Mouse (Mus musculus) C2C12 (cell line): ENCODE results near the gene Trim30b. TPM values are rescaled to one million over a fixed set of nuclear protein-coding genes. Genes with fewer than 3 reads are reported as not detected.
"Not testable (repeated sequence)": the region's sequence is repeated elsewhere in the genome, so short reads cannot be mapped to it uniquely, and the experiment has no call there.

Experiments
- H3K27me3 ChIP-seq: one replicate; pipeline ENCODE4 v1.6.1; 2011; ENCODE audit not compliant: control insufficient read depth, insufficient read depth, insufficient read length
- H3K36me3 ChIP-seq: one replicate; pipeline ENCODE4 v1.6.1; 2011; ENCODE audit not compliant: control insufficient read depth, insufficient read depth
- H3K4me3 ChIP-seq: one replicate; pipeline ENCODE4 v1.5.1; 2011; ENCODE audit warnings: mild to moderate bottlenecking, control low read depth; ENCODE audit not compliant: poor library complexity, insufficient read depth, severe bottlenecking
- H3K79me2 ChIP-seq: one replicate; pipeline ENCODE4 v1.6.1; 2011; ENCODE audit not compliant: control insufficient read depth, insufficient read depth
- H3K79me3 ChIP-seq: one replicate; pipeline ENCODE4 v1.6.1; 2011; ENCODE audit warnings: low read depth, control low read depth
- H3ac ChIP-seq: one replicate; pipeline ENCODE3; 2011; ENCODE audit warnings: low read depth; ENCODE audit not compliant: control insufficient read depth, insufficient read length
- CEBPB ChIP-seq: IDR thresholded peaks from one replicate; pipeline ENCODE4 v1.6.1; 2011; ENCODE audit warnings: low read depth, mild to moderate bottlenecking, control low read depth, moderate library complexity
- CTCF ChIP-seq: IDR thresholded peaks from one replicate; pipeline ENCODE4 v1.5.1; 2011; ENCODE audit not compliant: control insufficient read depth, insufficient read depth, insufficient read length
- FOSL1 ChIP-seq: IDR thresholded peaks from one replicate; pipeline ENCODE4 v1.8.0; 2011; ENCODE audit warnings: mild to moderate bottlenecking, low read length; ENCODE audit not compliant: poor library complexity, insufficient read depth, severe bottlenecking
- MAX ChIP-seq: IDR thresholded peaks from one replicate; pipeline ENCODE4 v1.6.1; 2011; ENCODE audit warnings: mild to moderate bottlenecking, control low read depth
- MYOD1 ChIP-seq: IDR thresholded peaks from one replicate; pipeline ENCODE4 v1.6.1; 2011; ENCODE audit warnings: low read depth; ENCODE audit not compliant: control insufficient read depth, insufficient read length
- MYOG ChIP-seq: IDR thresholded peaks from one replicate; pipeline ENCODE4 v1.6.1; 2011; ENCODE audit not compliant: control insufficient read depth, insufficient read length; ENCODE audit errors: extremely low read depth
- USF1 ChIP-seq: IDR thresholded peaks from one replicate; pipeline ENCODE4 v1.6.1; 2011; ENCODE audit warnings: low read depth, mild to moderate bottlenecking, control low read depth, moderate library complexity
- polyA plus RNA-seq: library from polyadenylated mRNA; unstranded; fragments of >200 nt; fragmentation: generic; extraction: Trizol; gene quantifications from one replicate; pipeline ENCODE4 v1.2.1, GENCODE M21; 2012; ENCODE audit warnings: missing spikeins

Gene Trim30b
- polyA plus RNA-seq, 1 experiment, result not detected

DNA sequence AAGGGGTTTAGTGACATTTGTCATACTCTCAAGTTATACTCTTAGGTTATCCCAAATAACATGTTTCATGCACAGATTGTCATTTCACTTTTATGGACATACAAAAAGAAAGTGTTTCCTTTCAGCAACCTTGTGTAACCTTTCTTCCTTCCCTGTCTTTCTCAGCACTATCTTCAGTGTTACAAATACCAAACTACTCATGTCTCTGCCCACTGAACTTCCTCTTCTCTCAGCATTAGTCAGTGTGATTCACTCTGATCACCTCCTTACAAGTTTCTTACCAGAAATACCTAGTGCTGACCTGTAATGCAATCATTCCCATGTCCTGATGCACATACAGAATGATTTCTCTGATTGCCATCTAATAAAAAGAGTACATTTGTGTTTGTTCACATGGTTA lies 3.3 kb downstream of the Trim30b start:
- H3K79me2 ChIP-seq, result no peaks in the 10 kb centered on the region
- H3K4me3 ChIP-seq, result no peak overlapping the region
- no peaks in the 10 kb centered on the region for H3K27me3 ChIP-seq
- H3K36me3 ChIP-seq, result no peaks in the 10 kb centered on the region
- no peaks in the 10 kb centered on the region for H3K79me3 ChIP-seq
- TF ChIP-seq CEBPB, result no peak
- no peak for TF ChIP-seq USF1
- no peak for TF ChIP-seq MYOD1
- TF ChIP-seq CTCF, result no peak
- TF ChIP-seq FOSL1, result no peak
- TF ChIP-seq MYOG, result no peak
- no peak for TF ChIP-seq MAX
- no peak overlapping the region for H3ac ChIP-seq

- no peaks in the 10 kb centered on the region for H3K36me3 ChIP-seq
- H3ac ChIP-seq, result no peak overlapping the region
- no peaks in the 10 kb centered on the region for H3K79me2 ChIP-seq
- H3K4me3 ChIP-seq, result no peak overlapping the region
- TF ChIP-seq FOSL1, result no peak
- no peak for TF ChIP-seq USF1
- no peak for TF ChIP-seq CTCF
- TF ChIP-seq MAX, result no peak
- no peaks in the 10 kb centered on the region for H3K79me3 ChIP-seq
- H3K27me3 ChIP-seq, result no peaks in the 10 kb centered on the region
These were observed 16.1 kb downstream of the Trim30b start for GRCm38 (mm10) chr7:104353600-104353967.

DNA sequence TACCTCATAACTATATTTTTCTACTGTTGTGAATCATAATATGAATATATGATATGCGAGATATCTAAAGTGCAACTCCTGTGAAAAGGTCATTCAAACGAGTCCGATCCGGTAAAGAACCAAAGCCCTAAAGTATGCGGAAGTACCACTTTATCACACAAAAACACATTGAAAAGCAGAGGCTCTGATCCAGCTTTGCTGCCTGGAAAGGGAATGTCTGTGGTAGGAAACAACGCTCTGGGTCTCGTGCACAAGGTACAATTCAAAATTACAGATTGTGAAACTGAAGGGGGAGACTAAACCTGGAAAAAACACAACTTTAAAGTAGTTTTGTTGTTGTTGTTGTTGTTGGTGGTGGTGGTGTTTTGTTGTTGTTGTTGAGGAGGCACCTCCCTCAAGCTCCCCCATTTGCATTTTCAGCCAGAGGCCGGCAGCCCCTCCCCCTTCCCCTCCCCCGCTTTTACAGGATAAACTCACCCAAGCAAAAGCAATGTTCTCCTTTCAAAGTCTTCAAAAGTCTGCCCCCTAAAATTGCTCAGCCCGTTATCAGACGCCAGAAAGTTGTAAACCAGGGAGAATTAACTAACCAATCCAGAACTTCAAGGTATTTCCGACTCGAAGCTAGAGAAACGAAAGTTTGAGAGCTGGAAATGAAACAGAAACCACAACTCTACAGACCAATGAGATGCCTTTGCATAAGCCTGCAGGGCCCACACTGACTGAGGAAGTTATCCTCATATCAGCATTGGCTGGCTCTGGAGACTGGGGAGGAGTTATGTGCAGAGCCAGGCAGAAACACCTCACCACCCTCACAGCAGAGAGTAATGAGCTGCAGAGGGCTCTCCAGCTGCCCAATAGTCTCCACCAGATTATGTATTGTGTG lies 16.7 kb downstream of the Trim30b start, which contains the start of gene Trim12c:
Gene Trim12c, minus strand, starts transcription at position 646 of the 883 bp plus-strand sequence.
- no peak for TF ChIP-seq USF1
- H3K4me3 ChIP-seq, result peak within 1 kb of the TSS; percentile 11

DNA sequence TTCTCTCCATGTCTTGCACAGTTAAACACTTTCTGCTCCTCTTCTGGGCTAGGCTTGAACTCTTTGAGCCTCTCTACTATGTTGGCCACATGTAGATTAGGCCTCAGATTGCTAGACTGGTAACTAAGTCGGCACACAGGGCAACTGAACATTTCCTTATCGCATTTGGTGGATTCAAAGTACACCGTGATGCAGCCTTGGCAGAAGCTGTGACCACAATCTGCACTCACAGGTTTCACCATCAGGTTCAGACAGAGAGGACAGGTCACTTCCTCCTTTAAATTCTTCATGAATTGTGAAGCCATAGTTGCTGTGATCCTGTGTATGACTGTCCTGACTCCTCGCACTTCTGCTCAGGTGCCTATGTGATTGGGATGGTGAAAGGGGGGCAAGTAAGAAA lies 21.6 kb downstream of the Trim30b start:
- not testable (repeated sequence) for H3K36me3 ChIP-seq, H3K27me3 ChIP-seq, H3K4me3 ChIP-seq, H3K79me3 ChIP-seq, H3ac ChIP-seq, H3K79me2 ChIP-seq

More for the DNA sequence above, 16.7 kb downstream of the Trim30b start, which contains the start of gene Trim12c:
- no peak within 1 kb of the TSS for H3ac ChIP-seq
- H3K36me3 ChIP-seq, result no peaks in the 10 kb centered on the region
- H3K79me2 ChIP-seq, result no peaks in the 10 kb centered on the region
- H3K79me3 ChIP-seq, result no peaks in the 10 kb centered on the region
- H3K27me3 ChIP-seq, result no peaks in the 10 kb centered on the region

DNA sequence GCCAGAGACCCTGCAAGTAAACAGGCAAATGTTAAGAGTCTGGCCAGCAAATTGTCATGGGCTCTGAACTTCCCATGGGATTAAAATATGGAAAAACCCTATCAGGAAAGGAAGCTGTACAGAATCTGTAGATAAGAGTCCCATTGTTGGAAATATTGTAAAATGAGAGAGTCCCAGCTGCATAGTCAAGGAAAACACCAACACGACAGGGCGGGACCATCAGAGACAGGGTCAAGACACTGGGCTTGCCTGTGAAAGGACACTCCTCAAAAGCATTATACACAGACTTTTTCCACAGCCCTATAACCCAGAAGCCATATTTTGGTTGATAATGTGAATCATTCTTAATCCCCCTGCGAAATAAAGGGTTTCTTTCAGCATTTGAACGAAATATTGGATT lies 28.9 kb downstream of the Trim30b start:
- H3K79me3 ChIP-seq, result not testable (repeated sequence)

GRCm38 (mm10) chr7:104335547-104335946 lies 34.1 kb downstream of the Trim30b start:
- H3K79me2 ChIP-seq, H3K79me3 ChIP-seq, H3K36me3 ChIP-seq, H3K4me3 ChIP-seq, H3ac ChIP-seq, H3K27me3 ChIP-seq: not testable (repeated sequence)

More for the DNA sequence above, 28.9 kb downstream of the Trim30b start:
- not testable (repeated sequence) for H3ac ChIP-seq, H3K27me3 ChIP-seq, H3K79me2 ChIP-seq, H3K4me3 ChIP-seq, H3K36me3 ChIP-seq

- not testable (repeated sequence) for H3ac ChIP-seq, H3K27me3 ChIP-seq, H3K4me3 ChIP-seq, H3K36me3 ChIP-seq, H3K79me2 ChIP-seq, H3K79me3 ChIP-seq
These were observed 40.5 kb downstream of the Trim30b start, which contains the start of gene Trim34b for GRCm38 (mm10) chr7:104329171-104329570. Trim34b (plus strand) TSS chr7:104329471.
